10 mouse cellular contexts compared by ENCODE assay signal in the genomic region with DNA sequence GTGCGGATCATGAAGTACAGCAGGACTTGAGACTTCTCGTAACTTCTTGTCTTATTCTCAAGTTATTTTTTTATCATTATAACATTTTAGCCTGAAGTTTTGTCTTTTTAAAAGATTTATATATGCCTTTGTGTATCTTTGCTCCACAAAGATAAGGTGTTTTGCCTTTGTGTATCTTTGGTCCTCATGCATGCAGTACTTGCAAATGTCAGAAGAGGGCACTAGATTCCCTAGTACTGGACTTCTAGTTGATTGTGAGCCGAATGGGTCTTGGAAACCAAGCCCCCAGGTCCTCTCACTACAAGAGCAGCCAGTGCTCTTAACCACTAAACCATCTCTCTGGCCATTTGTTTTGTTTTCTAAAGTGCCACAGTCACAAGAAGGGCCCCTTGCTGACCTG. TPM values are rescaled to one million over a fixed set of nuclear protein-coding genes. Genes with fewer than 3 reads are reported as not detected.
DNase-seq lines count a peak whose midpoint lies in the region; ATAC-seq and TF ChIP-seq lines count a peak whose summit lies in the region.
"Had no signal": no experiment of that assay in that cellular context is flagged by ENCODE, and none has a peak within 500 bp of the region (broad histone marks: within the 10 kb centered on the region; RNA-seq: fewer than 3 reads in every experiment).

No protein-coding gene starts in this region.

- peak; percentile 49 for DNase-seq in forebrain, embryonic 14.5 days (ENCODE audit: low spot score)
- no peak for DNase-seq in forebrain, embryonic 10.5 days (ENCODE audit: extremely low spot score, low spot score)
- DNase-seq in liver, embryonic 14.5 days (ENCODE audit: low read depth in 3 of 3, low spot score in 3 of 3): no peak
- no peak for DNase-seq in liver
- DNase-seq in MN1 (ENCODE audit: low spot score): peak; percentile 11
- DNase-seq in testis, postnatal 14 days (ENCODE audit: low spot score): no peak

- TF ChIP-seq EP300 in liver, embryonic 14.5 days (IDR thresholded peaks at IDR 0.05; ENCODE audit: low read depth): no peak

- H3K9ac ChIP-seq in forebrain, embryonic 14.5 days (ENCODE audit: low read length): no peak overlapping the region
- no peak overlapping the region for H3K9ac ChIP-seq in liver, embryonic 14.5 days (replicated peaks)

- H3K4me1 ChIP-seq in forebrain, embryonic 14.5 days (ENCODE audit: control insufficient read depth, insufficient read depth, low read length): no peaks in the 10 kb centered on the region
- peaks cover 9% of the 10 kb centered on the region for H3K4me1 ChIP-seq in forebrain, embryonic 10.5 days
- H3K4me1 ChIP-seq in liver, embryonic 14.5 days (replicated peaks; ENCODE audit: control insufficient read depth in 2 of 2, insufficient read depth in 2 of 2, low read length in 1 of 2): no peaks in the 10 kb centered on the region

- ATAC-seq in forebrain, embryonic 14.5 days: no peak
- no peak for ATAC-seq in liver, embryonic 14.5 days (ENCODE audit: insufficient read depth)
- peak; percentile 65 for ATAC-seq in megakaryocyte progenitor cell, adult 5-6 weeks (replicated peaks; ENCODE audit: poor library complexity)
- ATAC-seq in monocyte, adult 5-6 weeks (replicated peaks; ENCODE audit: insufficient number of reproducible peaks, low FRiP score, low TSS enrichment, poor library complexity, severe bottlenecking): no peak

- 66% methylated on average over 3 of the region's 3 CpGs for WGBS in forebrain, embryonic 14.5 days
- WGBS in forebrain, embryonic 10.5 days: 70% methylated on average over 3 of the region's 3 CpGs
- WGBS in liver, embryonic 14.5 days (ENCODE audit: insufficient replicate concordance): 53% methylated on average over 3 of the region's 3 CpGs

- H3K27ac ChIP-seq in forebrain, embryonic 14.5 days (ENCODE audit: low read depth, low read length): no peak overlapping the region
- no peak overlapping the region for H3K27ac ChIP-seq in forebrain, embryonic 10.5 days
- no peak overlapping the region for H3K27ac ChIP-seq in liver, embryonic 14.5 days

- no peak overlapping the region for H3K4me2 ChIP-seq in forebrain, embryonic 14.5 days (ENCODE audit: low read length)
- no peak overlapping the region for H3K4me2 ChIP-seq in liver, embryonic 14.5 days (ENCODE audit: low read depth)

- H3K36me3 ChIP-seq in forebrain, embryonic 14.5 days (ENCODE audit: control insufficient read depth, insufficient read depth, low read length): no peaks in the 10 kb centered on the region
- H3K36me3 ChIP-seq in forebrain, embryonic 10.5 days (replicated peaks): no peaks in the 10 kb centered on the region
- no peaks in the 10 kb centered on the region for H3K36me3 ChIP-seq in liver, embryonic 14.5 days (replicated peaks; ENCODE audit: control insufficient read depth, insufficient read depth, low read depth)

- no peaks in the 10 kb centered on the region for H3K9me3 ChIP-seq in forebrain, embryonic 14.5 days (replicated peaks; ENCODE audit: control insufficient read depth, low read length)
- H3K9me3 ChIP-seq in forebrain, embryonic 10.5 days: no peaks in the 10 kb centered on the region
- H3K9me3 ChIP-seq in liver, embryonic 14.5 days (ENCODE audit: control insufficient read depth, low read length): no peaks in the 10 kb centered on the region

- no peak overlapping the region for H3K4me3 ChIP-seq in forebrain, embryonic 14.5 days (ENCODE audit: low read depth, low read length)
- no peak overlapping the region for H3K4me3 ChIP-seq in forebrain, embryonic 10.5 days
- no peak overlapping the region for H3K4me3 ChIP-seq in liver, embryonic 14.5 days (ENCODE audit: insufficient read depth in 1 of 2, low read depth in 2 of 2, low read length in 2 of 2)

- no peaks in the 10 kb centered on the region for H3K27me3 ChIP-seq in forebrain, embryonic 14.5 days (replicated peaks; ENCODE audit: control insufficient read depth, insufficient read depth, low read length)
- no peaks in the 10 kb centered on the region for H3K27me3 ChIP-seq in forebrain, embryonic 10.5 days (ENCODE audit: poor library complexity, severe bottlenecking)
- no peaks in the 10 kb centered on the region for H3K27me3 ChIP-seq in liver, embryonic 14.5 days (ENCODE audit: control insufficient read depth, insufficient read depth, low read length)

- TF ChIP-seq CTCF in liver, embryonic 14.5 days (IDR thresholded peaks at IDR 0.05; ENCODE audit: low read depth): peak; percentile 35; the same call in 1 of the 2 replicates

RNA-seq across cellular contexts. Expression of a gene that starts 13.6 kb away (rescaled TPM):
- not detected in 2 replicates for polyA plus RNA-seq in forebrain, embryonic 14.5 days (2014; fragmentation: Nextera tagmentation; extraction: Ambion mirVana)
- polyA plus RNA-seq in forebrain, embryonic 10.5 days (2016; fragmentation: Nextera tagmentation; extraction: Ambion mirVana): not detected in 2 replicates
- polyA plus RNA-seq in liver, embryonic 14.5 days (2012; rRNA removed): not detected in 2 replicates
- not detected in 2 replicates for polyA plus RNA-seq in liver, embryonic 14.5 days (2014; fragmentation: Nextera tagmentation; extraction: Ambion mirVana)
- total RNA-seq in megakaryocyte progenitor cell, adult 5-6 weeks (2015): not detected in 2 replicates
- total RNA-seq in megakaryocyte progenitor cell, adult 5-6 weeks (2017): not detected in 2 replicates
- total RNA-seq in monocyte, adult 5-6 weeks (2017): not detected in 3 replicates
- total RNA-seq: layer of hippocampus, postnatal 25 days had no signal
- polyA plus RNA-seq: neural tube, embryonic 14.5 days had no signal

RNA-seq across cellular contexts. Expression of a gene that starts 55.2 kb away (rescaled TPM):
- polyA plus RNA-seq in forebrain, embryonic 14.5 days (2014; fragmentation: Nextera tagmentation; extraction: Ambion mirVana): 12.1 and 14.3 TPM in 2 replicates
- polyA plus RNA-seq in forebrain, embryonic 10.5 days (2016; fragmentation: Nextera tagmentation; extraction: Ambion mirVana): 3.1 and 3.6 TPM in 2 replicates
- 0.52 and 0.60 TPM in 2 replicates for polyA plus RNA-seq in liver, embryonic 14.5 days (2012; rRNA removed)
- polyA plus RNA-seq in liver, embryonic 14.5 days (2014; fragmentation: Nextera tagmentation; extraction: Ambion mirVana): 0.34 and 0.52 TPM in 2 replicates
- total RNA-seq in megakaryocyte progenitor cell, adult 5-6 weeks (2015): 0.10 TPM in 1 of 2 replicates, not detected in the other
- 0.04 TPM in 1 of 2 replicates, not detected in the other for total RNA-seq in megakaryocyte progenitor cell, adult 5-6 weeks (2017)
- total RNA-seq in monocyte, adult 5-6 weeks (2017): 0.29 TPM in 1 of 3 replicates, not detected in the others

Comparison
In these comparisons a context has a peak if more than half of its experiments do, and no peak if none do; other contexts are left out.
1. DNase-seq: peak in forebrain, embryonic 14.5 days (single experiment) and MN1 (single experiment); none in forebrain, embryonic 10.5 days (single experiment), liver, embryonic 14.5 days (0 of 3), liver (single experiment) and testis, postnatal 14 days (single experiment).